Mouse (Mus musculus) MEL (cell line): ENCODE data around the gene Trim13.

Source experiments
- CHD1 ChIP-seq: IDR thresholded peaks from 2 replicates; pipeline ENCODE4 v1.6.1; 2012; ENCODE audit warnings: low read depth, mild to moderate bottlenecking, inconsistent platforms, low read length, improper control_type of control experiment
- CHD2 ChIP-seq: IDR thresholded peaks from 2 replicates; pipeline ENCODE4 v1.6.1; 2011; ENCODE audit warnings: low read length, improper control_type of control experiment
- CTCF ChIP-seq, 3 experiments: IDR thresholded peaks in 2 of 3; conservative IDR thresholded peaks in 1 of 3; 2 replicates each; pipeline ENCODE4 v1.5.1; 2011 to 2012; ENCODE audit warnings: low read length in 3 of 3, low read depth in 2 of 3, mild to moderate bottlenecking in 2 of 3, improper control_type of control experiment in 1 of 3, inconsistent platforms in 1 of 3, mixed read lengths in 1 of 3, moderate library complexity in 1 of 3; ENCODE audit not compliant: control insufficient read depth in 1 of 3, insufficient read depth in 1 of 3, poor library complexity in 1 of 3, severe bottlenecking in 1 of 3
- ELF1 ChIP-seq: IDR thresholded peaks from 2 replicates; pipeline ENCODE4 v1.6.1; 2014; ENCODE audit warnings: low read depth, mild to moderate bottlenecking, inconsistent platforms, low read length, improper control_type of control experiment, moderate library complexity
- SIN3A ChIP-seq: IDR thresholded peaks from 2 replicates; pipeline ENCODE4 v1.6.1; 2012; ENCODE audit warnings: low read length, improper control_type of control experiment, inconsistent platforms
- TCF12 ChIP-seq: IDR thresholded peaks from 2 replicates; pipeline ENCODE4 v1.6.1; 2014; ENCODE audit warnings: low read depth, mild to moderate bottlenecking, inconsistent platforms, low read length, improper control_type of control experiment, moderate library complexity

- TF ChIP-seq CHD1 (no peak), CTCF (IDR thresholded peaks at IDR 0.05 in 2 of 3, conservative IDR thresholded peaks at IDR 0.05 in 1 of 3; ENCODE audit: control insufficient read depth in 1 of 3, insufficient read depth in 1 of 3, low read depth in 2 of 3, low read length in 3 of 3, poor library complexity in 1 of 3, severe bottlenecking in 1 of 3) (peak in 1 of 3 experiments; percentile 28; a peak in 2 of 6 replicates), ELF1 (no peak), TCF12 (peak; percentile 46; the same call in 1 of the 2 replicates), SIN3A (0 out of 2 replicates have a peak, but pooled peaks have one; percentile 29), CHD2 (no peak)
These were observed 41.5 kb upstream of the Trim13 start, which contains the start of gene Spryd7 for GRCm38 (mm10) chr14:61556289-61557147.
